Mouse (Mus musculus): ENCODE measurements at regions not wholly inside any gene's neighbourhood (a gene's known extent, or its start where the extent isn't known, plus 50 kb on each side); places are given as distances from the start of the nearest gene placed in this dataset.

DNA sequence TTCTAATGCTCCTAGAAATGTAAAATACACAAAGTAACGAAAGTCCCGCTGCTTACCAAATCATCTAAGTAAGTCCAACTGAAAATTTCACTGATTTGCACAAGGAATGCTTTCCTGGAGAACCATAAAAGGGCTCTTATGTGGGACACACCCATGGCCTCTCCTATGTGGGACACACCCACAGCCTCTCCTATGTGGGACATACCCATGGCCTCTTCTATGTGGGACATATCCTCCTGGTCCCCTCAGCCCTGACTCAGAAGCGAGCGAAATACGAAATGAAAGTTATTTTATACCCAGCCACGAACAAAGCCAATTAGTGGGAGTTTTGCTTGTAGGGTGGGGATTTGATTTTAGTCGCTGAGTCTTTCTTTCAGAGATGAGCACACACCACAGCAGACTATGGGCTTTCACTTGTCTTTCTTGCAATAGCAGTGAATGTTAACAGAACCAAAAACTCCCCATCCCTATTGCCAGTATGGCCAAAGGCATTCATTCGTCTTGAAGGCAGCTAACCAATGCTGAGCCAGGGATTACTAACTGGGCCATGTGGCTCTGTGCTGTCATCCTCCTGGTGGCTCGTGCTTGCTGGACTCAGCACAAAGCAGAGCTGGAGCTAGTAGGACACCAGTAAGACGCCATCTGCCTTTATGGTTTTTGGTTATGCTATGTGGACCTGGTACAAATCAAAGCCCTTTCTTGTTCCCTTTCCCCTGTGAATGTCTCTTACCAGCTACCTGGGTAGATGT, 69.4 kb upstream of the Hif1a start:
- no peak for TF ChIP-seq EP300 (IDR thresholded peaks at IDR 0.05; ENCODE audit: low read depth)
- TF ChIP-seq CTCF (IDR thresholded peaks at IDR 0.05; ENCODE audit: low read depth) = no peak

Measured in heart, postnatal 0 days (tissue).